Comparison of ENCODE assay signal across 9 mouse cellular contexts in genomic region chr2:125249339-125249738, GRCm38 (mm10). TPM values are rescaled to one million over a fixed set of nuclear protein-coding genes. Genes with fewer than 3 reads are reported as not detected.
DNase-seq lines count a peak whose midpoint lies in the region; ATAC-seq lines count a peak whose summit lies in the region.
"Had no signal": no experiment of that assay in that cellular context is flagged by ENCODE, and none has a peak within 500 bp of the region (broad histone marks: within the 10 kb centered on the region; RNA-seq: fewer than 3 reads in every experiment).

No protein-coding gene starts in this region.

- peaks cover 12% of the 10 kb centered on the region for H3K4me1 ChIP-seq in heart, embryonic 11.5 days (ENCODE audit: control insufficient read depth, insufficient read depth, low read length)
- H3K4me1 ChIP-seq in megakaryocyte, embryonic 14.5 days = peaks cover 72% of the 10 kb centered on the region
- peaks cover 10% of the 10 kb centered on the region for H3K4me1 ChIP-seq in midbrain, embryonic 14.5 days (ENCODE audit: control insufficient read depth, insufficient read depth, low read length)

- no peak for DNase-seq in heart, postnatal 4 days
- DNase-seq in induced T-regulatory cell, adult 2 months (ENCODE audit: low read depth) = peak; percentile 24
- no peak for DNase-seq in midbrain, embryonic 14.5 days
- DNase-seq in spleen, adult 18-20 months = no peak
- DNase-seq in right cerebral cortex, postnatal 25 days = no peak
- DNase-seq: kidney, adult 18-20 months had no signal

- H3K4me2 ChIP-seq in heart, embryonic 11.5 days = peak overlapping the region; percentile 69
- peak overlapping the region; percentile 71 for H3K4me2 ChIP-seq in midbrain, embryonic 14.5 days (ENCODE audit: low read length)

- no peaks in the 10 kb centered on the region for H3K27me3 ChIP-seq in heart, embryonic 11.5 days (ENCODE audit: control insufficient read depth, insufficient read depth, low read length)
- no peaks in the 10 kb centered on the region for H3K27me3 ChIP-seq in megakaryocyte, embryonic 14.5 days (replicated peaks)
- no peaks in the 10 kb centered on the region for H3K27me3 ChIP-seq in midbrain, embryonic 14.5 days (ENCODE audit: control insufficient read depth, insufficient read depth, low read length)

- WGBS in heart, embryonic 11.5 days (ENCODE audit: insufficient replicate concordance) = 71% methylated on average over 4 of the region's 4 CpGs
- 83% methylated on average over 4 of the region's 4 CpGs for WGBS in midbrain, embryonic 14.5 days

- H3K36me3 ChIP-seq in heart, embryonic 11.5 days (ENCODE audit: control insufficient read depth, insufficient read depth, low read length) = peaks cover 27% of the 10 kb centered on the region
- H3K36me3 ChIP-seq in megakaryocyte, embryonic 14.5 days (replicated peaks; ENCODE audit: low read length) = peaks cover 50% of the 10 kb centered on the region
- peaks cover 15% of the 10 kb centered on the region; the same call in 1 of the 2 replicates for H3K36me3 ChIP-seq in midbrain, embryonic 14.5 days (ENCODE audit: control insufficient read depth, insufficient read depth, low read length)

- H3K27ac ChIP-seq in heart, embryonic 11.5 days (ENCODE audit: low read depth, low read length) = no peak overlapping the region
- H3K27ac ChIP-seq in midbrain, embryonic 14.5 days (replicated peaks; ENCODE audit: low read depth, low read length) = no peak overlapping the region

- H3K9me3 ChIP-seq in heart, embryonic 11.5 days (replicated peaks; ENCODE audit: control insufficient read depth, low read length) = no peaks in the 10 kb centered on the region
- peaks cover 9% of the 10 kb centered on the region for H3K9me3 ChIP-seq in megakaryocyte, embryonic 14.5 days
- no peaks in the 10 kb centered on the region for H3K9me3 ChIP-seq in midbrain, embryonic 14.5 days (ENCODE audit: control insufficient read depth, low read length)

- no peak overlapping the region; the same call in 1 of the 2 replicates for H3K9ac ChIP-seq in heart, embryonic 11.5 days (ENCODE audit: low read depth, low read length)
- H3K9ac ChIP-seq in midbrain, embryonic 14.5 days (replicated peaks; ENCODE audit: low read length) = no peak overlapping the region

- peak overlapping the region; percentile 60 for H3K4me3 ChIP-seq in heart, embryonic 11.5 days (ENCODE audit: low read depth, low read length)
- H3K4me3 ChIP-seq in megakaryocyte, embryonic 14.5 days (replicated peaks) = peak overlapping the region; percentile 96
- no peak overlapping the region for H3K4me3 ChIP-seq in midbrain, embryonic 14.5 days (replicated peaks; ENCODE audit: low read depth, low read length)

- ATAC-seq in heart, embryonic 11.5 days (replicated peaks; ENCODE audit: insufficient number of reproducible peaks, low FRiP score, low TSS enrichment) = no peak
- no peak for ATAC-seq in megakaryocyte, adult 5-6 weeks (ENCODE audit: poor library complexity, severe bottlenecking)
- no peak for ATAC-seq in midbrain, embryonic 14.5 days (ENCODE audit: low FRiP score, low TSS enrichment)

RNA-seq across cellular contexts. Expression of gene Dut, which starts 2.3 kb away (rescaled TPM):
- 148 and 156 TPM in 2 replicates for polyA plus RNA-seq in heart, embryonic 11.5 days (2014; fragmentation: Nextera tagmentation; extraction: Ambion mirVana)
- 10 to 100 TPM; 77.9 to 83.7 TPM for total RNA-seq in heart, postnatal 4 days (2021)
- 61.0 and 87.0 TPM in 2 replicates for polyA plus RNA-seq in megakaryocyte, embryonic 14.5 days (2012; ENCODE audit: insufficient read depth, low replicate concordance)
- 115 and 122 TPM in 2 replicates for total RNA-seq in megakaryocyte, adult 5-6 weeks (2015)
- 75.5 and 82.5 TPM in 2 replicates for total RNA-seq in megakaryocyte, adult 5-6 weeks (2017)
- polyA plus RNA-seq in midbrain, embryonic 14.5 days (2014; fragmentation: Nextera tagmentation; extraction: Ambion mirVana) = 90.4 and 92.4 TPM in 2 replicates
